Mouse (Mus musculus): ENCODE measurements at regions not wholly inside any gene's neighbourhood (a gene's known extent, or its start where the extent isn't known, plus 50 kb on each side); places are given as distances from the start of the nearest gene placed in this dataset.

- no peak for DNase-seq (ENCODE audit: low spot score)
Measured at GRCm38 (mm10) chr15:56139451-56139850, 1338.0 kb downstream of the Slc22a22 start.

DNA sequence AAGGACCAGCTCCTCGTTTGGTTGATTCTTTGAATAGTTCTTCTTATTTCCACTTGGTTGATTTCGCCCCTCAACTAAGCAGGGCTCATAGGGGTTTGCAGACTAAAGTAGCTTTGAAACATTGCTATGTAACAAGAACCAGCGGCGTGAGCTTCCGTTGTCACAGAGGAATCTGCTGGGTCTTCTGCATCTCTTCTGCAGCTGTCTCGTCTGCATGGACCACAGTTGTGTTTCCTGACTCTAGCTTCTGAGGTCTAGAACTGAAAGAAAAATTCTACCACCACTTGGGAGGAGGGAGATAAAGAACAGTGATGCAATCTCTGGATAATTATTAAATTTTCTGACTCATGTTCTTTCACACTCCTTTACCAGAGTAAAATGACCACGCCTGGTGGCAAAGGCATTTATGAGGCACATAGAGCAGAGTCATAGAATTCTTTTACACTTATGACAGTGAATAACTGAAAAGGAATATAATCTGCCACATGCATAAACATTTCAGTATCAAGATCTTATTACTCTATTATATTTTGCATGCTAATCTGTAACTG, 1340.9 kb downstream of the Slc22a22 start:
- no peak for DNase-seq (ENCODE audit: low spot score)

- DNase-seq (ENCODE audit: low spot score) = no peak
Measured at GRCm38 (mm10) chr15:56128029-56128428, 1349.4 kb downstream of the Slc22a22 start.

GRCm38 (mm10) chr15:56119287-56120065, 1357.9 kb downstream of the Slc22a22 start:
- DNase-seq (ENCODE audit: low spot score) = no peak

- no peak for DNase-seq (ENCODE audit: low spot score)
Measured at GRCm38 (mm10) chr15:56108313-56108712, 1369.1 kb downstream of the Slc22a22 start.

DNA sequence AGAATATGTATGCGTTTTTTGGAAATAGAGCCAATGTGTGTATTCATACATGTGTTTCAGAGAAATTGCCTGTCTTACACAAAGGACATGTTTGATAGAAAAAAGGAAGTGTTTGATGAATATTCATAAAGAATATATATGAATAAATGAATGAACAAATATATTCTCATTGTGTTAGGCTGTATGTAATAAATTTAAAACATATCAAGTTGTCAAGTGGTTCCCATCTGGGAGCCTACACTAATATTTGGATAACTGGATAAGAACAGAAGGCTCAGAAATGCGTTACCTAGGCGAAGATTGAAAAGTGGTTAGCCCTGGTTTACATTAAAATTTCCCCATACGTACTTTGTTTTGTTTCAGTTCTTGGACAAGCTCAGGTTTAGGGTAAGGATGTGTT, 1369.7 kb downstream of the Slc22a22 start:
- no peak for DNase-seq (ENCODE audit: low spot score)

DNA sequence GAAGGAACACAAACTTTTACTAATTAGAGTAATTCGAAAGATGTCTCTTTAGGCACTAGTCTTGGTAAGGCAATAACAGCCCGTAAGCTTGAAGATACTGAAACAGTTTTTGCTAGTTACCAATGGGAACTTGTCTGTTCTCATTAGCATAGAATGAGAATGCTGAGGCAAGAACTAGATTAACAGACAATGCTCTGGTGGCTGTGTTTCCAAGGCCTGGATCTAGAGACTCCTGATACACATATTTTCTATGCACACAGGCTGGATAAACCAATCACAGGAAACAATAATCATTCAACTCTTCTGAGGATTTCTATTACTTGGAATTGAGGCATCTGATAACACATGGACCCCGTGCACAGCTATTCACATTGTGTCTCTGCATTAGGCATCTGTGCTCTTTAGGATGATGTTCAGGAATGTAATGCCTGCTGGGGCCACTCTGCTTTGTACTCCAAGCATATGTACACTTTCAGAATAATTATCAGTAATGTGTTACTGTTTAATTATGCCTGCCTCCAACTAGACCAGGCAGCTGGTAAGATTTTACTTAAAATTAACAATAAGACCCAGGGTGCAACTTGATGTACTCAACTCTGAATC, 1377.2 kb downstream of the Slc22a22 start:
- DNase-seq (ENCODE audit: low spot score) = no peak

DNA sequence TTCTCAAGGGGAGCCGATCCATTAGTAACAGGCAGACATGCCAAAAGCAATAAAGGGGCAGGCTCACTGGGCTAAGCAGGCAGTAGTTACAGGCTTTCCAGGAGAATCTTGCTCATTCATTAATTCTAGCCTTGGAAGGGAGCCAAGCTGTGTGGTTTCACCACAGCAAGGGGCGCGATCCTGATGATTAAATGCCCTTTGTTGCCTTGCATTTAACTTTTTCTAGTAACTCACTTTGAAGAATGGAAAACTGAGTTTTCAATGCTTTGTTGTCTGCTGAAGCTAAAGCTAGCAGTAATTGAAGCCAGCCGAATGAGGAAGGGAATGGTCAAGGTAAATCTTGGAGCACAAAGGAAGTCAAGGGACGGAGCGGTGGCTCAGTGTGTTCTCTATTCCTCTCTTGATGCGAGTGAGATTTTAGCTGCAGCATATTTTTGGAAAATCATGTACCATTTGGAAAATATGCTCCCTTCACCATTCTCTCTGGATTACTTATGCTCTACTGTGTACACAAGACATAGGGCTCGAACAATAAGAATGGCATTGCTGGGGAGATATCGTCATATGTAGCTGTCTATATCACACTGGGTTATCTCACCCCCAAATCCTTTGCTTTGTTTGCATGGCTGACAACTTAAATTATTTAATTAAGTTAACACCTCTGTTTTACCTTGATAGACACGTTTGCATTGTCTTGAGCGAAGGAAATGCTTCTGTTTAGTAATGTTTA, 1399.4 kb downstream of the Slc22a22 start:
- no peak for DNase-seq (ENCODE audit: low spot score)

DNA sequence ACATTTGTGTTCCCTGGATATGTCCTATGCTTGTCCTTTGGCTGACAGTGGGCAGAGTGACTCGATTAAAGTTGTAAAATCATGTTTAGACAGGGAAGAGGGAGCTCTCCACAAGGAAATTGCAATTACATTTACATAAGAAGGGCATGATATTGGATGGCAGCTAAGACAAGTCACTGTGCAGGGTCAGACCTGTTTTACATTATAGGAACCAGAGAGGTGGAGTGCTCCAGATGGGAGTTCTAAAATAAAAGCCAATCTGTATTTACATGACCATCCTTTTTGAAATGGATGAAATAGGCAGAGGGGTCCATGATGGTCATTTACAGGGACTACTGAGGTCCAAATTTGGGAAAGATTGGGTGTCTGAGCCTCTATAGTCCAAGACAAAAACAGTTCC, 1400.3 kb downstream of the Slc22a22 start:
- DNase-seq (ENCODE audit: low spot score) = no peak

- DNase-seq (ENCODE audit: low spot score) = no peak
Measured at GRCm38 (mm10) chr15:56076680-56077079, 1400.7 kb downstream of the Slc22a22 start.

DNA sequence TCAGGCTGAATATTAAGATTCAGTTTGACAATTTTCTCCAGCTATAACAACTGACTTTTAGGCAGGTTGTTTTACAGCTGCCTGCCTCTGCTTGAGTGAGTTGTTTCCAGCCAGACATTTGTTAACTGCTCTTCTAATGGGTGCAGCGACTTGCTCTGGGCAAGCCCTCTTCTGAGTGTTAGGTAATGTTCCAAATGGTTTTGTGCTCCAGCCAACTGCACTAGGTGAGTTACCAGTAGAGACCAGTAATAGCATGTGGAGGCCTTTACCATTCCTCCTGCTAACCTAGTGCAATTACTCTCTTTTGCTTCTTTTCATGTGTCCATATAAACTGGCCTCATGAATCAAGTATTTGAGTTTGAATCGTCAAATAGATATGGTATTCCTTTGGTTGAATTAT, 1407.9 kb downstream of the Slc22a22 start:
- DNase-seq (ENCODE audit: low spot score) = no peak

DNA sequence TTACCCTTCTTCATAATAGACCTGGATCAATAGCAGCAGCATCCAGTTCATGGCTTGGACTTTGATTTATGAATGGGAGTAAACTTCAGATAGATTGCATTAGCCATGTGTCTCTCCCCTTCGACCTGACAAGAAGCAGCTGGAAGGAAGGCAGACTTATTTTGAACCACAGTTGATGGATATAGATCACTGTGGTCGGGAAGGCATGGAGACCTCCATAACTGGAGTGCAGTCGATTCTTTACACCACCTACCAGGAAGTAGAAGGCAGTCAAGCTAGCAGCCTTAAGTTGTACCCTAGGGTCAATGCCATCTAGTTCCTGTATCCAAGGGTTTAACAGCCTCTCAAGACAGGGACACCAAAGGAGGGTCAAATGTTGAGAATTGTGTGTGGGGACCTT, 1410.2 kb downstream of the Slc22a22 start:
- DNase-seq (ENCODE audit: low spot score) = no peak

GRCm38 (mm10) chr15:56066540-56066939, 1410.9 kb downstream of the Slc22a22 start:
- no peak for DNase-seq (ENCODE audit: low spot score)

DNA sequence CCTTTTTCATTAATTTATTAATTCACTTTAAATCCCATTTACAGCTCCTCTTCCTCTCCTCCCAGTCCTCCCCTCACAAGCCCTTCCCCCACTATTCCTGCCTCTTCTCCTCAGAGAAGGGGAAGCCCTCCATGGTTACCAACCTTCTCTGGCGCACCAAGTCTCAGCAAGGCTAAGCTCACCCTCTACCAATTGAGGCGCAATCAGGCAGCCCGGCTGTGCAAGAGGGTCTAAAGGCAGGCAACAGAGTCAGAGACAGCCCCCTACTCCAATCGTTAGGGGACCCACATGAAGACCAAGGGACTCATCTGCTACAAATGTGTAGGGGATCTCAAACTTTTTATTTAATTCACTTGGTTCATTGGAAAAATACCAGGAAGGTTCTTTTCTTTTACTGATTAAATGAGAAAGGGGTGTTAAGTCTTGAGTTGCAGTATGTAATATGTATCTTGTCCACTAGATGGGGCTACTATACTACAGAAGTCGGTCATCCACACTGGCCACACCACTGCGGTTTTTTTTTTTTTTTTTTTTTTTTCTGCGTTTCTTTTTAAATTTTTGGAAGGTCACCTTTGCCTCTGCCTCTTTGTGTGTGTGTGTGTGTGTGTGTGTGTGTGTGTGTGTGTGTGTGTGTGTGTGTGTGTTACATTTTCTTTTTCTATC, 1411.4 kb downstream of the Slc22a22 start:
- no peak for DNase-seq (ENCODE audit: low spot score)

DNA sequence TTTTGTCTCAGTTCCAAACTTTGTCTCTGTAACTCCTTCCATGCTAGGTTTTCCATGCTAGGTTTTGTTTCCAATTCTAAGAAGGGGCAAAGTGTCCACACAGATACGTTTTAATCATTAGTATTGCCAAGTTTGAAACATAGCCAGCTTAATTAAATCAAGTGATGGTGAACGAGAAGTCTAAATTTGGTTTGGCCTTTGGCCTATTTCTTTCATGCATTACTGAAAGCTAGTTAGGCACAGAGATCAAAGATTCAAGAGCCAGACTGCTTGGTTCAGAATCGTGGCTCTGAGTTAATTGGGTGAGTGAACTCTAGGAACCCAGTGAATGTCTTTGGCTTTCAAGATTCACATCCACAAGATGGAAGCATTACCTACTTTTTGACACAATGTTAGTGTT, 1414.8 kb downstream of the Slc22a22 start:
- no peak for DNase-seq (ENCODE audit: low spot score)

DNA sequence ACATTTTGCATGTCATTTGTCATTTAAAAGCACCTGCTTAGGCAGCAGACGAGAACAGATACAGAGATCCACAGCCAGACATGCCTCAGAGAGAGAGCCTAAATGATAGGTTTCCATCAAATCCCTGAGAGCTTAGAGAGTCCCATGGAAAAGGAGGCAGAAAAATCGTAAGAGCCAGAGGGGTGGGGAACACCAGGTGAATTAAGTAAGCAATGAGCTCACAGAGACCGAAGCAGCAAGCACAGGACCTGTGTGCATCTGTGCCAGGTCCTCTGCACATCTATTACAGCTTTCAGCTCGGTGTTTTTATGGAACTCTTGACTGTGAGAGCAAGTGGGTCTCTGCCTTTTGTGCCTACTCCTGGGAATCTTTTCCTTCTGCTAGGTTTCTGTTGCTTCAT, 1416.1 kb downstream of the Slc22a22 start:
- DNase-seq (ENCODE audit: low spot score) = no peak

DNA sequence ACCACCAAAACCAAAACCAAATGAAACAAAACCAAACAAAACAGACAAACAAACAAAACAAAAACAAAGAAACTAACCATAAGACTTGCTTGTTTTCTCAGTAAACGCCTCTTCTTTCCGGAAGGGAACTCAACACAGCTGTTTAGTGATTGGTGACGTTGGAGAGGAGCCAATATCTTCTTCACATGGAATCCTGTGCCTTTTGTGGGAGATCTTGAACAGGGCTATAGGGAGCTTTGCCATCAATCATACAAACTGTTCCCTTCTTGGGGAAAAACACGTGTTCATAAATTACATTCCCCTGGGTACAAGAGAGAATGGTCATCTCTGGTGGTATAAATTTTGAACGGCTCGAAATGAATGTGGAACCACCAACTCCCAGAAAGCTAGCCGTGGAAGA, 1426.7 kb downstream of the Slc22a22 start:
- no peak for DNase-seq (ENCODE audit: low spot score)

- no peak for DNase-seq (ENCODE audit: low spot score)
Measured at GRCm38 (mm10) chr15:56047832-56048231, 1429.6 kb downstream of the Slc22a22 start.

GRCm38 (mm10) chr15:56046679-56047532, 1430.5 kb downstream of the Slc22a22 start:
- peak; percentile 16 for DNase-seq (ENCODE audit: low spot score)

DNA sequence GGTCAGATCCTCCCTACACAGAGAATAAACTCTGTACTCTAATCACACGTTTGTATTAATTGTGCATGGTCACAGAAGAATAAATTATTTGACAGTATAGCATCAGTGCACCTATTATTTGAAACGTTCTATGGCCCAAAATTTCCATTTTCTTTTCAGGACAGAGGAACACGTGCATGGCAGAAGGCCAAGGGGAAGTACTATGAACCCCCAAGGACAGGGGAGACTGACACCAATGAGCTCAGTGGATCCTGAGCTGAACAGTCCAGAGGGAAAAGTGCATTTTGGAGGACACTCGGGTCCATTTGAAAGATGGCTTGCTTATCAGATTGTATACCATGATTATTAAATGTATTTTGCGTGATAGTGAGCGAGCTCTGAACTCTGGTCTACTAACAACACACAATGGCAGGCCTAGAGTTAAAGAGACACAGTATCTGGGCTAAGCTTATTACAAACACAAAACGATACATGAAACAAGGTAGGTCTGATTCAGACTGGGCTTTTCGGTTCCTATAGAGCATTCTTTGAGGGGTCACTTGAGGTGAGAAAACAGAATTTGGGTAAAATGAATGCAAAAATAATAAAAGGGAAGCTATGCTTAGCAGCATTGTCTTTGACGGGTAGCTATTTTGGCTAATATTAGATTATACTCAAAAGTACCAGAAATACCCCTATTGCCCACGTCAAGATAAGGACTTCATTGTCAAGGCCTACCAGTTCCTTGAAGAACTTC, 1431.7 kb downstream of the Slc22a22 start:
- DNase-seq (ENCODE audit: low spot score) = no peak

- DNase-seq (ENCODE audit: low spot score) = no peak
Measured at GRCm38 (mm10) chr15:56043282-56043681, 1434.1 kb downstream of the Slc22a22 start.
